Mouse (Mus musculus) kidney, adult 8-10 months (tissue): ENCODE data around the gene Hcfc2.

ENCODE experiments used
- DNase-seq, 2 experiments: peaks; one replicate each; pipeline ENCODE4 v3.0.0; 2022

Hcfc2 gene

DNA sequence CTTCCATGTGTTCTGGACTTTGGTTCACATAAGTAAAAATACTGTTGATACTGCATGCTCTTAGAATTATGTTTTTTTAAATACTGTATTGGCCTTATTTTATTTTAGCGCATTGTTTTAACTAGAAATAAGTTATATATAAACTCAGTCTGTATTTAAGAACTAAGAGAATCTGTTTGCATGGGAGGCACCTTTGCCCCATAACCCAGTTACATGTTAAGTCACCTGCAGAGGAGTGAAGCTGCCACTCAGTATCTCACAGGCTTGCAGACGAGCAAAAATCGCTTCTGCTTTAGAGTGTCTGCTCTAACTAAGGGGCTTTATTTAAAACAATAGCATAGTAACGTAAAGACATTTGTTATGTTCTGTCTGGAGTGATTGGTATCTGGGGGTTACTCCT is 45.9 kb downstream of the Hcfc2 start:
- DNase-seq: peak; percentile 30 to 38

DNA sequence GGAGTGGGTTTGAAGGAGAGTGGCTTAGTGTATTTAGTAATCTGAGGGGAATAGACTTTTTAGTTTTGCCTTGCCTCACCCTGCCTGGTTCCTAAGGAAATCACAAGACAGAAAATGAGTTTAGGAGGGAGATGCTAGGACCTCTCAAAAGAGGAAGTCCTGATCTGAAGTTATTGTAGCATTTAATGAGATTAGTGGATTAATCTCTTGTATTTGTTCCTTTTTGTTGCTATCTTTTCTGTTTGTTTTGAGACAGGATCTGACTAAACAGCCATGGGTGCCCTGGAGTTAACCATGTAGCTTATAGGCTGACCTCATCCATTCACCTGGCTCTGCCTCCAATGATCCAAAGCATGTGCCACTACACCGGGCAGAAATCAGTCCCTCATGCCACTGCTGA is 46.6 kb downstream of the Hcfc2 start:
- DNase-seq: no peak

DNA sequence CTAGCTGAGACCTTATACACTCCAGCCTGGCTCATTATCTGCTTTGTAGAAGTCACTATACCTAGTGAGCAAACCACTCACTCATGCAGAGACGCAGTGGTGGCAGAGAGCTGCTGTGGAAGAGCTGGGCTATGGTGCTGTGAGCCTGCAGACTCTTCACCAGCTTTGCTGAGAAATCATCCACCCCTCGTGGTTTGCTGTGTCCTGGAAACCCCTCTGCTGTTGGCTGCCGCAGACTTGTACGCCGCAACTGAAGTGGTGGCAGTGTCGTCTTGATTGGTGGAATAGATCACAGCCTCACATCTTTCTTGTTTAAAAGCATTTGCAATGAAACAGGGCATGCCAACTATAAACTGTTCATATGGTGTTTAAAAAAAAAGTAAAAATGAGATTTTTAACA is 48.3 kb downstream of the Hcfc2 start:
- DNase-seq: no peak

DNA sequence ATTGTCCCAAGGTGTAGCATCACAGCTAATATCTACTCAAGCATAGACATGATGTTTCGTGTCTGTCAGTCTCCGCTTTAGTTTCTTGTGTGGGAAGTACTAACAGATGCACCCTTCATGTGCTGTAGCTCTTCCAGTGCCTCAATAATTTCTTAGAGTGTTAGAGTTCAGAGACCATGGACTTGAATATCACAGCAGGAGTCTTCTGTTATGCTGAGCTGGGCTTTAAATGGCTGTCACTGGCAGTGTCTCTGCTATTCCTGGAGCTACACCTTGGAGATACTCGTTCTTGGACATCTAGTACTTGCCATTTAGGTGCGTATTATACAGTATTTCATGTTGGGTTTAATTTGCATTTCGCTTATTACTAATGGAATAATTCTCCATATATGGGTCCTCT is 49.3 kb downstream of the Hcfc2 start:
- DNase-seq: no peak

DNA sequence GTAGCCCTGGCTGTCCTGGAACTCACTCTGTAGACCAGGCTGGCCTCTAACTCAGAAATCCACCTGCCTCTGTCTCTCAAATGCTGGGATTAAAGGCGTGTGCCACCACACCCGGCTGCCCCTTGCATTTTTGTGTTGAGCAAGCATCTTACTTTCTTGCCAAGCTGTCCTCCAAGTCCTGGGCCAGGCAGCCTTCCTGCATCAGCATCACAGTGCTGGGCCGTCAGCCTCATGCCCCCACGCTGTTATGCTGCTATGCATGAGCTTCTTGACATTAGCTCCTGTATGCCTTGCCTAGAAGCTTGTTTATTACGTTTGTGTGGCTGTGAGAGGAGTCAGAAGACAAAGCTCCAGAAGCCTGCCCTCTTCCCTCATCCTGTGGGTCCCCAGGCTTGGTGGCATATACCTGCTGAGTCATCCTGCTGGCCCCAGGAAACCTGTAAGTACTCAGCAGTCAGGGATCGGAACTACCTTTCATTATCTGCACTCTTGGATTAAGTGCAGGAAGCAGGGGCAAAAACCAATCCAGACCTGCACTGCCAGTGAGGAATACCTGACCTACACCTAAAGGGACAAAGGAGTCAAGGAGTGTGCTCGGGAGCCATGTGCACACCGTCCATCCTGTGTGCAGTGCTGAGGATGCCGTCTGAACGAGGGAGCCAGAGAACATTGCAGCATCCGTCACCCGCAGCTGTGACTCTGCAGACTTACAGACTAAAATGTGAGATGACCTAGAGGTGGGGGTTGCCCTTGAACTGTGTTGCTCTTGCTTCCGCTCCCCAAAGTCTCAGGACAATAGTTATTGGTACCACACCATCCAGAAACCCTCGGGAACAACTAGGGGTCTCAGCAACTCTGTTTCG is 51.3 kb downstream of the Hcfc2 start:
- DNase-seq: no peak

DNA sequence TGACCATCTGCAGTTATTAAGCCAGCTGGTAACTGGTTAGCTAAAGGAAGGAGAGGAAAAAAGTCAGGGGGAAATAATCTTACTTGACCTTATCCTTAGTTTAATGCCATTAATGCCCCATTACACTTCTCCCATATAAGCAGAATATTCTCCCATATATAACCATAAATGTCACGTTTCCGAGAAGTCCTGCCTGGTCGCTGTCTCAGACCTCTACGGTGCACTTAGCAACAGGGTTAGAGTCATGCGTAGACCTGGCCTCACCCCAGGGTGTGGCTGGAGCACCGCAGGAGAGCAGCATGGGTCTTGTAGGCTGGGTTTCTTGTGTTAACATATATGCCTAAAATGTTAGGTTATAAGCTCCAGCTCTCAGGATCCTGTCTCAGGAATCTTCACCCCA is 54.8 kb downstream of the Hcfc2 start:
- DNase-seq: no peak

DNA sequence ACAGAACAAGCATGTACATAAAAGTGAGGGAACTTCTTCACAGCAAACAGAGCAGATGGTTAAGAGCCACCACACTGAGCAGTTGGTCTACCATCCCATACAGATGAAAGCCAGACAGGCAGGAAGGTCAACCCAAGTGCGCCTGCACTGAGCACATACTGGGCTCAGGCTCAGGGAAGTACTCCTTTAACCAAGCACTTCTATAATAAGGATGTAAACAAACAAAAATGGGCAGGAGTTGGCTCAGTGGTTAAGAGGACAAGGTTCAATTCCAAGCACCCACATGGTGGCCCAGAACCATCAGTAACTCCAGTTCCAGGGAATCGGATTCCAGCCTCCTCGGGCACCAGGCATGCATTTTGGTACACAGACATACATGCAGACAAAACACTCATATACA is 57.0 kb downstream of the Hcfc2 start:
- DNase-seq: peak in 1 of 2 experiments; percentile 44

DNA sequence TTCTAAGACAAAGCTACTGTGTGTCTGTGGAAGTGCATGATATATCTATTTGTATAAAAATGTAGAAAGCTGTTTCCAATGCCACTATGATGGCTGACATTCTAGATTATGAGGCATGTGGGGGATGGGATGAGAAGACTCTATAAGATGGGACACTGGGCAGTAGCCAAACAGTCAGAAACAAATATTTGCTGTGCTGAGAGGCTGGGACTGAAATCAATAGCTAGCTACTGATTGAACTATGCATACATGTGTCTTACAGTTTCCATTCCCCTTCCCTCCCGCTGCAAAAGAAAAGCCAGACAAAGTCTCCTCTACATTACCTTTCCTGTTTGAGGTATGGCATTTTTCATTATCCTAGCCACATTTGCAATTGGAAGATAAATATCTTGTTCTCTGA is 58.7 kb downstream of the Hcfc2 start:
- no peak for DNase-seq

DNA sequence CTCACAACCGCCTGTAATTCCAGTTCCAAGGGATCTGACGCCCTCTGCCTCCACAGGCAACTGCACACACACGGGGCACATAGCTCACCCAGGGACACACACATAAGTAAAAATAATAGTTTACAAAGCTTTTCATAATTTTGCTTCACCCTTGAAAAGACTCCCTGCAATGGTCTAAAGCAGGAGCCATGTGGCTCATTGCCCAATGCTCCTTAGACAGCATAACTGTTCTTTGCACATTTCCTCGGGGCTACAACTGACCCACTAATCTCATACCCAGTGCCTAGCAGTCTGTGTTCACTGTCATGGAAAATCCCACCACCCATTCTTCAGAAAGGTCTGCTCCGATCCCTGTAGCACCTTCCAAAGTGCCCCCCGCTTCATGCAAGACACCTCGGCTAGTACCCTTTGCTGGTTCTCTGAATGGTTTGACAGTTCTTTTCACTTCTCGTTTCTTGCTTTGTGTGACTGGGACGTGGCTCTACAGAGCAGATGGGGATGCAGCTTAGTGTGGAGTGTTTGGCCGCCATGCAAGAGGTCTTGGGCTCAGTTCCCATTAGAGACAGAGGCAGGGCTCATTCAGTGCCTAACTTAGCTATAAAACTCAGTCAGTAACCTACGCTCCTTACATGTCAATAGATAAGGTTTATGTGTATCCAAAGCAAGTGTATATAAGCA is 59.4 kb downstream of the Hcfc2 start:
- DNase-seq: no peak

DNA sequence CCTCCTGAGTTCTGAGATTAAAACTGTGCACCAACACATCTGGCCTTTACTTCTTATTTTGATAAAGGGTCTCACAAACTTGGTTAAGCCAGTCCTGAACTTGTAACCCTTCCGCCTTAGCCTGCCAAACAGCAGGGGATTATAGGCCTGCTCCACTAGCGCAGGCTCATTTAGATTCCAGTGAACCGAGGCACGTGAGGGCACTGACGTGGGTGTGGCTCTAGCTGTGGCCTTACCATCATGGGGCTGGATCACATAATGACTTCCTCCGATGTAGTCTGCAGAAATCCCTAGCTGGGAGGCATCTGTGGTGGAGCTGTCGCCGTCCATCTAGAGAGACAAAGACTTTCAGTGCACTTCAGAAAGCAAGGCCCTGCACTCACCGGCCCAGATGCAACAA is 60.5 kb downstream of the Hcfc2 start:
- DNase-seq: no peak

DNA sequence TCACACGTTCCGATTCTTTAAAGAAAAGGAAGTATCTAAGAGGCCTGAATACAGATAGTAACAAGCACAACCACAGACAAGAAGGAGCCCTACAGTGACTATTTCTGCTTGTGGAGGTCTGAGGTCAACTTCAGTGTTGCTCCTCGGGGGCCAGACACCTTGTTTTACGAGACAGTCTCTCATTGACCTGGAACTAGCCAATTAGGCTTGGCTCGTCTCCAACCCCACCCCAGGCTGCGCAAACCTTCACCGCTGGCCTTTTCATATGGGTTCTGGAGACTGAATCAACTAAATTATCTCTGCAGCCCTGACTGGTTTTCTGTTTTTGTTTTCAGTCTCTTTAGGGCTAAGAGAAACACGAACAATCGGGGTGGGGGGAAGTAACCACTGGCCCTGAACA is 61.4 kb downstream of the Hcfc2 start:
- DNase-seq: no peak

DNA sequence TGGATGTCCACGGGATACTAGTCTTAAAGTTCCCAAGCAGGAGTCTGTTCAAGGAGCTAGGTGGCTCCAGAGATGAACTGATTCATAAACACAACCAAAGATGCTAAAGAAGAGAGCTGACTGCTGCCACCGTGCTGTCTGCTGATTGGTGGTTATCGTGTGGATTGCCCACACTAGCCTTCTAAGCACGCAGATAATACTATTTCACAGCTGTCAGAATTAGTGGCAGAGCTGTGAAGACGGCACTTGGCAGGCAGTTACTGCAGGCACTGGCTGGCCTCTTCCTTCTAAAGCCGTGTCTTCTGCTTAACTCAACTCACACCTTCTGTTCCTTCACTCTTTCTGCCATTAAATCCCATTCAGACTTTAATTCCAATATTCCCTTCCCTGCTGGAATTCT is 62.4 kb downstream of the Hcfc2 start:
- no peak for DNase-seq

DNA sequence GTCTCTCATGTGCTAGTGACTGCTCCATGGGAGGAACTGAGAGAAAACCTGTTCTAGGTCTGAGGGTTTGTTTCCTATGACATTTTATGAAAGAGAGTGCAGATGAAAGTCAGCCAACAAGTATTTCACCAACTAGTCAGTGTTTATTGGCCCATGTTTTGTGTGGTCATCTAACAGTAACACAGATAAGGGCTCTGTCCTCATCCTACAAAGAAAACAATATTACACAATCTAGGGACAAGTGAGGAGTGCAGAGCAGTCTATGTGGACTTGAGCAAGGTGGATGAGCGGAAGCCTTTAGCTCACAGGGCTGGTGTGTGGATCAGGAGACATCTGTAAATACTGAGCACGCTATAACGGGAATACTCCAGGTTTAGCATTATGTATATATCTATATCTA is 62.9 kb downstream of the Hcfc2 start:
- DNase-seq: no peak

DNA sequence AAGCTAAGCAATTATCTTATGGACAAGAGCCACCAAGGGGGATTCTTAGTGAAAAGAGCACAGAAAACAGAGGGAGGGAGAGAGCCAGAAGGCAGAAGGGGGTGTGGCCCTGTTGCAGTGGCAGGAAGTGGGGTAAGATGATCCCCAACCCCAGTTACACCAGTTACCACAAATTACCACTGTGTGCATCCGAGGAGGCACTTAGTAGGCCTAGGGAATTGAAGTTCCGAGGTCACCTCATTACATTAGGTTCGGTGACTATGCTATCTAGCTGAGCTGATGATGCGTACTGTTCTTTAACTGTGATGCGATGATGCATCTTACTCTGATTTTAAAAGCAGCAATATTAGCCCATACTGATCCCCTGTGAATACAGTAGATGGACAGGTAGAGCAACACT is 63.7 kb downstream of the Hcfc2 start:
- no peak for DNase-seq

DNA sequence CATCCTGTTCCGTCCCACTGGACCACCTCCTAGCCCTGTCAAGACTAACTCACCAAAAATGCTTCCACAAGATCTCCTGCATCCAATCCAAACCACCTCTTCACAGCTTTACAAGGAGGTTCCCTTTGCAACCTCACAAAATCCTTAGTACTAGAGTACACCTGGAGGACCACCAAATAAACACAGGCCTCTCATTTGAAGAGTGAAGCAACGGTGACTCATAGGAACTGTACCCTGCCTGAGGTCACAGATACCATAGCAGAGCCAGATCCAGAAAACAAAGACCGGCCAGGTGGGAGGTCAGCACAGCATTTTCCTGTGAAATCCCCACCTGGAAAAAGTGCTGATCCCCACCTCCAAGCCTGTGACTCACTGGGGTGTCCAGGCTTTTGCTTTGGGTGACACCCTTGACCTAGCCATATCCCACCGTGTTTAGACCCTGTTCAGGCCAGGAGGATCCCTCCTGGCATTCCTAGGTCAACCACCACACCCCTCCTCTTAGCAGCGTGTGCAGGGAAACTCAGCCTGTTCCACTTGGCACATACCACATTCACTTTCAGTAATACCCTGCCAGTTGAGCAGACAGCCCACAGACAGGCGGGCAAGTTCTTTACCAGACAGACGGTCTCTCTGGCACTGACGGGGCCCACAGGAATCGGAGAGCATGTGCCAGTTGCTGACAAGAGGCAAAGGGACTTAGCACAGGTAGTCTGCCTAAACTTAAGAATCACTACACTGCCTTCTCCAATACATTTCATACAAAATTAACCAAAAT is 65.3 kb downstream of the Hcfc2 start:
- DNase-seq: no peak

DNA sequence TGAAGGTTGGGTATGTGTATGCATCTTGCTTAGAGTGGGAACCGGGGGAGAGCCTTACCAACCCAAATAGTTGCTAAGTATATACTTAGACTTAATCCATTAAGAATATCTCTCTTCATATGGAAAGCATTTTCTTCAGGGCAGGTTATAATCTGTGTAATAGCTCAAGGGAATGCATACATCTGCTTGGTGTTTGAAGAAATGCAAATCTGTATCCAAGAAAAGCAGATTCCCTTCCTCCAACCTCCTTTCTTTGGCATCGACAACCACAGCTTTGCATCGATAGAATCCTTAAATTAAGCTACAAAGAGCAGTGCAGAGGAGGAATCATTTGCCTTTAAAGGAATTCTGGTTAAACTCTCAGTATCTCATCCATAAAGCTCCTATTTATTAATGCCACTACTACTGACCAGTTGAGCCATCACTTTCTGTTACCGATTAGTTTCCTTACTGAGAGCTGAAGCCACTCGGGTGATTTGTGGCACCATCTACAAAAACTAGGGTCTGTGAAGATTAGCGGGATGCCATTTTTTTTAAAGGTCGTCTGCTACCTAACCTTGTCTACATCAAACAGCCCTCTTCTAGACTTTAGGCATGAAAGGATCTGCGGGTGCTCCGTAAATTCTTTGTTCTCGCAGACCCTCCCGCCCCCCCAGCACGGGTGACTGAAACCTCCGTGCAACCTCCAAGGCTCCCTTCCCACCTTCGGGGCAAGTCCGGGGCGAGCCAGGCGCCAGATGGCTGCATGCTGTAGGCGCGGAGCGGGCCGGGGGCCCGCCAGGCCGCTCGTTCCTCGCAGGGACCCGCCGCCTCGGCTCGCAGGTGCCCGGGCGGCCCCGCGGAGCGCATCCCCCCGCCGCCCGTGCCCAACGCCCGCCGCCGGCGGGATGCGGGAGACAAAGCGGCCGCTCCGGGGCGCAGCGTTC is 67.1 kb downstream of the Hcfc2 start:
- DNase-seq: no peak

DNA sequence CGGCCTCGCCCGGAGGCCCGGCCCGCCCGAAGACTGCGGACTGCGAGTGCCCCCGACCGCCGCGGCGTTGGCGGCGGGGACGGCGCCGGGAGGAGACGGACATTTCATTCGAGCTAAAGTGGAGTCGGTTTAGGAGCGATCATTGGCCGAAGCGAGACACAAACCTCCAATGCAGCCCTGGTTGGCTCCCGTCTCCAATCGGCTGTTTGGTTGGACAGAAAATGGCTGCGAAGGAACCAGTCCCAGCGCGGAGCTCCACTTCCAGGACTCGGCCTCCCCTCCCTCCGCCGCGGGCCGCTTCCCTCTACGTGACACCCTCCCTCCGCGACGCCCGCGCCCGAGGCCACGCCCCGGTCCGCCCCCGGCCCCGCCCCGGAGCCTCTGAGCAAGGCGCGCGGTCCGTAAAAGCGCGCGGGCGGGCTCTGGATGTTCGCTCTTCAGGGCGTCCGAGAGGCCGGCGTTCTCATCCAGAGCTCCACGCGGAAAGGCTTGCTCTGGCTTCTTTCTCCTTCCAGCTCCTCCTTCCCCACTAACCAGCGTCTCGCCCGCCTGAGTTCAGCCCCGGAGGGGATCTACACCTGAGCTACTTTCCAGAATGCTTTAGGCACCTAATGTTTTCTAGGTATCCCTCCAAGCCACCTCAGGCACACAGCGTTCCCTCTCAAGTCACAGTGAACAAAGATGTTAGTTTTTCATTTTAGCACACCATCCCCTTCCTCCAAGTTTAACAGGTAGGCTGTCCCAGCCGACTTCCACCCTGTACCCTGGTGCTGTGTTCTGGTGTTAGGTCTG is 68.1 kb downstream of the Hcfc2 start, which contains the start of gene Nfyb:
Gene Nfyb (minus strand): TSS at position 305 of the 792 bp plus-strand sequence.
- peak; percentile 97 for DNase-seq

DNA sequence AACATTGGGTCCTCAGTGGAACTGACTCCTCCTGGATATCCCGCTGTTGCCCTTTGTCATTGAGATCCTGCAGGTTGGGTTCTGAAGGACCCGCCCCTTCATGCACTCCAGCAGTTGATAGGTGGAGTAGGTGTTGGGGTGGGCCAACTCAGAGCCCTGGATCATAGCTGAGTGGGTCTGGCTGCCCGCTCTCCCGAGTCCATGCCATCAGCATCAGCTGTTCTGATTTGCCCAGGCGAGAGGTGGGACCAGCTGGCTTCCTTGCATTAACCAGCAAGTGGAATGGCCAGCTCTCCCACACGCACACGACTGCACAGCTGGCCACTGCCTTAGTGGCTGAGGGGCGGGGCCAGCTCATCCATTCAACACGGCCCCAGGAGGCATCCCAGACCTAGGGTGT is 72.9 kb downstream of the Hcfc2 start:
- no peak for DNase-seq

DNA sequence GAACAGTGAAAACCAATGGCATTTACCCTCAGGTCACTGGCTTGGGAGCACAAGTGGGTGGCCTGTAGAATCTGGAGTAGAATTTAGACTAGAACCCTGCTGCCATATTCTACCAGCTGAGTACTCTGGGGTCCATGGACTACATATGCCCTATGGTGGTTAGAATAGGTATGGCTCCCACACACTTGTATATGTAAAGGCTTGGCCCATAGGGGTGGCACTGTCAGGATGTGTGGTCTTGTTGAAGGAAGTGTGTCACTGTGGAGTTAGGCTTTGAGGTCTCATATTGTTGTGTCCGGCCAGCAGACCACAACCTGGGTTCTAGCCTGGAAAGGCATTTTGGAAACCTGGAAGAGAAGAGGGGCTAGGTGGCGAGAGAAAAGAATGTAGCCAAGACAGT is 74.8 kb downstream of the Hcfc2 start:
- no peak for DNase-seq

DNA sequence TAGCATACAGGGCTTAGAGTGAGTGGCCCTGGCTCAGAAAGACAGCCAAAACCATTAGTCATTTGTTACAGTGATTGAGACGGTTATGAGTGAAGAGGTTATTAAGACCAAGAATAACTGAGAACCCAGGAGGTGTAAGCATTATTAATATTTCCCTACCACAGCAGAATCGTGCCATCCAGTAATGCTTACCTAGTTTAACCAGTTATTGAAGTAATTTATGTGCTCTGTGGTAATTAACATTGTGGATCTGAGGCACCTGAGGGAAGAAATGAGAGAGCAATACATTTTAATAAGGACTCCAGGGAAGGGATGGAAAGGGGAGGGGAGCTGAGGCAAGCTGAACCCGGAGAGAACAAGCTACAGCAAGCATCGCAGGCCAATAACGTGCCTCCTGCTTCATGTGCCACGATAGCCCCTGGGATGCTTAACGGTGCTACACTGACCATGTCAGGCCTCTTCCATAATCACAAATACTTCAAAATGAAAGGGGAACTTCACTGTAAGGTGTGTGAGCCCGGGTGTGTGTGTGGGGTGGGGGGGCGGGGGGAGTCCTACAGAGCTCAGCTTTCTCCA is 75.7 kb downstream of the Hcfc2 start:
- no peak for DNase-seq

DNA sequence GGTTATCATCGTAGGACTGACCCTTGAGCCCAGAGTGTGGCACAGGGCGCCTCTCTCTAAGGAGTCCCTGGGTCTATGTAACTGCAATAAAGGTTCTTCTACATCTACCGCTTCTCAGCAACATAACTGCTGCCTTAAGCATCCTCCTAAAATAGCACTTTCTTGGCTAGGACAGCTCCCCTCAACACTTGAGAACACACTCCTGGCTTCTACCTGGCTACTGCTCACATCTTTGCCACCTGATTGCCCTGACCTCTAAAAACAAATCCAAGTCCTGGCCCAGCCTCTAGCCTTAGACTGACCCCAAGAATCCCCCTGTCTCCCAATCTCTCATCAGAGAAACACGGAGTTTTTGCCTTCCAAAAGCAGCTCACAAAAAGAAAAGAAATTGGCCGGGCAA is 78.9 kb downstream of the Hcfc2 start:
- no peak for DNase-seq
